Mouse (Mus musculus) ovary, postnatal 36 days (tissue): ENCODE data around the gene Myh14.

Source experiments
- DNase-seq: peaks from one replicate; pipeline ENCODE4 v3.0.0; 2022; ENCODE audit warnings: low spot score, mixed read lengths

The Myh14 gene

GRCm38 (mm10) chr7:44576333-44576844 lies 94.3 kb downstream of the Myh14 start:
- DNase-seq: no peak

- DNase-seq: no peak
These were observed 97.6 kb downstream of the Myh14 start for GRCm38 (mm10) chr7:44572956-44573484.

- no peak for DNase-seq
These were observed 98.4 kb downstream of the Myh14 start, which contains the start of gene Napsa for GRCm38 (mm10) chr7:44572213-44572701. Napsa (plus strand) TSS chr7:44572380.

DNA sequence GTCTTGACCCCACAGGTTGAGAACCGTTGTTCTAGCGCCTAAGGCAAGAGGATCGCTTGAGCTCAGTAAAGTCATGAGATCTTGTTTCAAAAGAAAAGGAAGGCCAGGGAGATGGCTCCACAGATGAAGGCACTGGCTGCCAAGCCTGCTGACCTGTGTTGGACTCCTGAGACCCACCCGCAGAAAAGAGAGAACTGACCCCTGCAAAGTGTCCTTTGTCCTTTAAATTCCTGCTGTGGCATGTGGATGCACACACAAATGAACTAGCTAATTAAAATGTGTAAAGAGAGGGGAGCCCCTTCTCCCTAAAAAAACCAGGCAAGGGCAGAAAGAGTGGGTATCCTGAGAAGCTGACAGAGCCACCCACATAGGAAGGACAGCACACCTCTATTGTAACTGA lies 98.8 kb downstream of the Myh14 start:
- no peak for DNase-seq

DNA sequence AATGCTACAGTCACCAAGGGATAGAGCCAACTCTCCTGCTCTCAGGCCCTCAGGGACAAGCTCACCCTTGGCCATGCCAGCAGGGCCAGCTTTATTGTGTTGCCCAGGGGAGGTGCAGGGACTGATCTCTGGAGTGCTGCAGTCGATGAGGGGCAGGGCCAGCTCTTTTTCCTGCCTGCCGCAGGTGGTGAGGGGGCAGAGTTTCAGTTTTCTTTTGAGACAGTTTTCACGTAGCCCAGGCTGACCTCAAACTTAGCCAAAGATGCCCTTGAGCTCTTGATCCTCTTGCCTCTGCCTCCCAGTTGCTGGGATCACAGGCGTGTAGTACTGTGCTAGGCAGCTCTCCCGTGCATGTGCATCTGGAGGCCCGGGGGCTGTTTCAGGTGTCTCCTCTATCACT lies 99.7 kb downstream of the Myh14 start:
- DNase-seq: no peak

- no peak for DNase-seq
These were observed 101.8 kb downstream of the Myh14 start for GRCm38 (mm10) chr7:44568803-44569202.

GRCm38 (mm10) chr7:44565414-44565813 lies 105.2 kb downstream of the Myh14 start:
- DNase-seq: no peak

- no peak for DNase-seq
These were observed 106.2 kb downstream of the Myh14 start for GRCm38 (mm10) chr7:44564486-44564885.

DNA sequence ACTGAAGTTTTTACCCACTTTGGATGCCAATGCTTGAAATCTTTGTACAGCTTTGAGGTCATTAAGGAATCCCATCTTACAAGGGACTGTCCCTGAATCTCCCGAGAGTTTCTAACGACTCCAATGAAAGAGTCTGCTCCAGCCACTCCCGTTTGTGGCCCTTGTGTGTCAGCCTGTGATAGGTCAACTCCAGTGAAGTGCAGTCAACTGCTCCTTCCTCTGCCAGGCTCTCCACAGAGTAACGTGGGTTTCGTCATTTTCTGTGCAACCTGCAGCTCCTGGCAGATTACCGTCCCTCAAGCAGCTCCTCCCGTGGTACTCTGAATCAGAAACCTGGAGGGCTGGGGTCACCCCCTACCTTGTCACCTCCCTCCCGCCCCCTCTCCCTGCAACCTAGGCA lies 107.4 kb downstream of the Myh14 start:
- DNase-seq: no peak

- peak; percentile 66 for DNase-seq
These were observed 109.9 kb downstream of the Myh14 start for GRCm38 (mm10) chr7:44560435-44561400.

- DNase-seq: no peak
These were observed 113.0 kb downstream of the Myh14 start for GRCm38 (mm10) chr7:44557629-44558028.
